Mouse (Mus musculus): ENCODE data around the gene Rwdd4a.

- TF ChIP-seq POLR2A (IDR thresholded peaks at IDR 0.05; ENCODE audit: low read depth, low read length), result no peak
- TF ChIP-seq CTCF (IDR thresholded peaks at IDR 0.05; ENCODE audit: extremely low read depth, insufficient read length, insufficient replicate concordance, low read depth, low read length), result no peak
Observed at GRCm38 (mm10) chr8:47528094-47528493, 5.4 kb upstream of the Rwdd4a start.

All from small intestine, adult 2 months (tissue).